Mouse (Mus musculus): ENCODE measurements around the gene Ndufa13. TPM values are rescaled to one million over a fixed set of nuclear protein-coding genes. Genes with fewer than 3 reads are reported as not detected.

Ndufa13 gene
- total and polyA plus RNA-seq, 2 experiments from 2014 or later, result 223 to 666 TPM

DNA sequence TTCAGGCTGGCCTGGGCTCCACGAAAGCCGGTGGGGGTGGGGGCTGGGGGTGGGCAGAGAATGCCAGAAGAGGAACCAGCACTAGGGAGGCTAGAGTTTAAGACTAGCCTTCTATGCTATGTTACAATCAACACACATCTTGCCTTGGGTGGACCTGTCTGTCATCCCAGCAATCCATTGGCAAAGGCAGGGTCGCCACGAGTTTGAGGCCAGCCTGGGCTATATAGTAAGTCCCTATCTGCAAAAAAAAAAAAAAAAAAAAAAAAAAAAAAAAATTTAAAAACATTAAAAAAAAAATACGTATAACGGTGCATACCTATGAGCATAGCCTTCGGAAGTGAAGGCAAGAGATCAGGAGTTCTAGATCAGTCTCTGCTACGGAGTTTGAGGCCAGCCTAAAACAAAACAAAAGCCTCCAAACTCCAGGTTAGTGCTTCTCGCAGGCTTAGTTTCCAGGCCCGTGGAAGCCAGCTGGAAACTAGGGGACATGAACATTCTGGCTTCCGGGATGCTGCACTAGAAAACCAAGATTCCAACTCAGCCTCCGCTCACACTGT lies 1.4 kb downstream of the Ndufa13 start:
- DNase-seq (ENCODE audit: low spot score) (no peak), ATAC-seq (ENCODE audit: insufficient read depth, low read depth) (no peak)
- Histone ChIP-seq H3K27me3 (ENCODE audit: control insufficient read depth, insufficient read depth, low read length) (no peaks in the 10 kb centered on the region), H3K4me3 (ENCODE audit: low read depth, low read length) (peak overlapping the region; percentile 77), H3K9me3 (replicated peaks; ENCODE audit: control insufficient read depth, low read length) (no peaks in the 10 kb centered on the region), H3K4me2 (ENCODE audit: low read depth, low read length) (peak overlapping the region; percentile 75), H3K4me1 (ENCODE audit: control insufficient read depth, insufficient read depth) (peaks cover 41% of the 10 kb centered on the region), H3K9ac (replicated peaks; ENCODE audit: low read depth, low read length) (peak overlapping the region; percentile 79), H3K27ac (ENCODE audit: low read depth) (peak overlapping the region; percentile 92), H3K36me3 (replicated peaks; ENCODE audit: control insufficient read depth, insufficient read depth, low read length) (no peaks in the 10 kb centered on the region; the same call in 1 of the 2 replicates)
- TF ChIP-seq CTCF (IDR thresholded peaks at IDR 0.05; ENCODE audit: low read depth) (no peak), EP300 (IDR thresholded peaks at IDR 0.05; ENCODE audit: low read depth) (no peak)
- 13% methylated on average over 12 of the region's 12 CpGs for WGBS

DNA sequence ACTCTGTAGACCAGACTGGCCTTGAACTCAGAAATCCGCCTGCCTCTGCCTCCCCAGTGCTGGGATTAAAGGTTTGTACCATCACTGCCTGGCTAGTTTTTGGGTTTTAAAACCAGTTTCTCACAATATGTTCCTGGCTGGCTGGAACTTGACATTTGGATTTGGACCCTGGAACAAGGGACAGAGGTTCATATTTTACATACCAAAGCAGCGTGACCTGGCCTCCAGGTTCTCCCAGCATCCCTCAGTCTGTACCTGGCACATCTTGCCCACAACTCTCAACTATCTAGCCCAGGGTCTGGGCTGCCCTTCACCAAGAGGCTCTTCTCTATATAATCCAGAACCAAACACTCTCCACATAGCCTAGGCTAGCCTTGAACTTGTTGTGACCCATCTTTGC lies 2.5 kb downstream of the Ndufa13 start:
- Histone ChIP-seq H3K9ac (replicated peaks; ENCODE audit: low read depth, low read length) (no peak overlapping the region), H3K27ac (ENCODE audit: low read depth) (no peak overlapping the region), H3K9me3 (replicated peaks; ENCODE audit: control insufficient read depth, low read length) (no peaks in the 10 kb centered on the region), H3K4me1 (ENCODE audit: control insufficient read depth, insufficient read depth) (peaks cover 45% of the 10 kb centered on the region), H3K36me3 (replicated peaks; ENCODE audit: control insufficient read depth, insufficient read depth, low read length) (no peaks in the 10 kb centered on the region; the same call in 1 of the 2 replicates), H3K4me3 (ENCODE audit: low read depth, low read length) (no peak overlapping the region), H3K27me3 (ENCODE audit: control insufficient read depth, insufficient read depth, low read length) (no peaks in the 10 kb centered on the region), H3K4me2 (ENCODE audit: low read depth, low read length) (no peak overlapping the region)
- no peak for TF ChIP-seq EP300 (IDR thresholded peaks at IDR 0.05; ENCODE audit: low read depth)
- no peak for TF ChIP-seq CTCF (IDR thresholded peaks at IDR 0.05; ENCODE audit: low read depth)
- DNase-seq (ENCODE audit: low spot score) (no peak), ATAC-seq (ENCODE audit: insufficient read depth, low read depth) (no peak)
- WGBS, result 84% methylated on average over 2 of the region's 2 CpGs

DNA sequence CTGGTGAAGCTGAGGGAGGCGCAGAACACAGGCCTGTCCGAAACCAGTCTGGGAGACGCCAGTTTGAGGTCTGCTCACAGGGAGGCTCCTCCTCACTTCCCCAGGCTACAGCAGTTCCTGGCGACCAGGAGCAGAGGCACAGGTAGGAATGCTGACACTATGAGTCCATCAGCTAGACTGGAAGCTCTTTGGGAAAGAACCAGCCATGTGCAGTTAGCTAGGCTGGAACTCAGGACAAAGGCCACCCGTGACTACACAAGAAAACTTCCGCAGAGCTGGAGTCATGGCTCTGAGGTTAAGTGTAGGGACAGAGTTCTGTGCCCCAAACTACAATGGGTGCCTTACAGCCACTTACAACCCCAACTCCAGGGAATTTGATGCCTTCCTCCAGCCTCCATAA lies 4.5 kb downstream of the Ndufa13 start:
- Histone ChIP-seq H3K9ac (replicated peaks; ENCODE audit: low read depth, low read length) (no peak overlapping the region; the same call in 1 of the 2 replicates), H3K4me1 (ENCODE audit: control insufficient read depth, insufficient read depth) (peaks cover 41% of the 10 kb centered on the region), H3K27me3 (ENCODE audit: control insufficient read depth, insufficient read depth, low read length) (no peaks in the 10 kb centered on the region), H3K27ac (ENCODE audit: low read depth) (no peak overlapping the region), H3K9me3 (replicated peaks; ENCODE audit: control insufficient read depth, low read length) (no peaks in the 10 kb centered on the region), H3K36me3 (replicated peaks; ENCODE audit: control insufficient read depth, insufficient read depth, low read length) (peaks cover 15% of the 10 kb centered on the region), H3K4me2 (ENCODE audit: low read depth, low read length) (no peak overlapping the region), H3K4me3 (ENCODE audit: low read depth, low read length) (no peak overlapping the region)
- ATAC-seq (ENCODE audit: insufficient read depth, low read depth), result no peak
- 80% methylated on average over 6 of the region's 6 CpGs for WGBS
- DNase-seq (ENCODE audit: low spot score), result no peak
- TF ChIP-seq CTCF (IDR thresholded peaks at IDR 0.05; ENCODE audit: low read depth) (no peak), EP300 (IDR thresholded peaks at IDR 0.05; ENCODE audit: low read depth) (no peak)

DNA sequence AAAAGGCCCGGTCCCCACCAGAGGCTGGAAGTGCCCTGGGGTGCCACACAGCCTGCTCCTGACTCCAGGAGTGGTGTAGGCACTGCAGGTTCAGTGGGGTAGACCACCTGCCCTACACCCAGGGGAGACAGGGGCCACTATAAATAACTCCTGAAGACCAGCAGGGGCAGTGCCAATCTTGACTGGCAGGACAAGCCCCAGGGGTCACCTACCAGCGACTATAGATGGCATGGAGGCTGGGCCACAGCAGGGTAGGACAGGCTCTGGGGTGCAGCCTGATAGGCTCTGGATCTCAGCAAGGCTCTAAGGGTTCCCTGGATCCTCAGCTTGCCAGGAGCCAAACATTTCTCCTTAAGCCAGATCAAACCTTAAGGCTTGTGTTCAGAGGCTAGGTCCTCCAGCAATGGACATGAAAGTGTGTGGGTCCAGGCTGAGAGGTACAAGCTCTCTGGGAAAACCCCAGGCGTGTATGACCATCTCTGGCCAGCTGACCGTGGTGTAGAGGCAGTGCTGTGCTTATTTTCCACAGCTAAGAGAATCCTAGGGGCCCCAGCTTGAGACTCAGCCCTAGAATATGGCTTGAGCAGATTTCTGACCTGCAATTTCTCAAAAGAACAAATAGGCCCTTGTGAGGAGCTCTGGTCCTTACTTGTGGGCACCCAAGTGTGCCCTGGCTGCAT lies 6.4 kb downstream of the Ndufa13 start:
- peaks cover 30% of the 10 kb centered on the region for H3K4me1 ChIP-seq (ENCODE audit: control insufficient read depth, insufficient read depth)
- peak; percentile 13; the same call in 1 of the 2 replicates for ATAC-seq (ENCODE audit: insufficient read depth, low read depth)
- H3K27ac ChIP-seq (ENCODE audit: low read depth), result 0 out of 2 replicates have a peak overlapping the region, but pooled peaks have one; percentile 36
- TF ChIP-seq EP300 (IDR thresholded peaks at IDR 0.05; ENCODE audit: low read depth), result no peak
- no peak for TF ChIP-seq CTCF (IDR thresholded peaks at IDR 0.05; ENCODE audit: low read depth)
- H3K9me3 ChIP-seq (replicated peaks; ENCODE audit: control insufficient read depth, low read length), result no peaks in the 10 kb centered on the region
- peaks cover 21% of the 10 kb centered on the region for H3K36me3 ChIP-seq (replicated peaks; ENCODE audit: control insufficient read depth, insufficient read depth, low read length)
- no peak overlapping the region for H3K9ac ChIP-seq (replicated peaks; ENCODE audit: low read depth, low read length)
- H3K4me2 ChIP-seq (ENCODE audit: low read depth, low read length), result no peak overlapping the region
- DNase-seq (ENCODE audit: low spot score), result no peak
- no peaks in the 10 kb centered on the region for H3K27me3 ChIP-seq (ENCODE audit: control insufficient read depth, insufficient read depth, low read length)
- WGBS, result 56% methylated on average over 4 of the region's 4 CpGs
- H3K4me3 ChIP-seq (ENCODE audit: low read depth, low read length), result no peak overlapping the region

DNA sequence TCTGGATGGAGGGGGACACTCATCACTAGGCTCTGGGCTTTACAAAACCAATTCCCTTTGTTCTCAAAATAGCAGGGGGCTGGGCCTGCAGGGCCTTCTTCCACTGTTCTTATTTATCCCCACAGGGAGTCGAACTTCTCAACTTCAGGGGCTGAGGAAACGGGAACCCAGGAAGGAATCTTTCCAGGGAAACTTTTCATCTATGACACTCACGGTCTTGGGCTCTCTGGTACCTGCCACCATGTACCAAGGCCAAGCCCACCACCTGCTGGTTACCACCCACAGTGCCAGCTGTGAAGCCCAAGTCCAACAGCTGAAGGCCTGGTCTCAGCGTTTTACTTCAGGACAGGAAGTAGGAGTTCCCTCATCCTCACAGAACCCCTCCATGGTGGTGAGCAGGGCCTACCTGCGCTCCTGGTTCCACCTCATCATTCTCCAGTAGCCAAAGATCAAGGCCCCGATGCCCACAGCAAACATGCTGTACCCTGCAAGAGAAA lies 7.5 kb downstream of the Ndufa13 start:
- no peak overlapping the region for H3K27ac ChIP-seq (ENCODE audit: low read depth)
- no peak for DNase-seq (ENCODE audit: low spot score)
- H3K27me3 ChIP-seq (ENCODE audit: control insufficient read depth, insufficient read depth, low read length), result peaks cover 4% of the 10 kb centered on the region; the same call in 1 of the 2 replicates
- WGBS, result 62% methylated on average over 6 of the region's 6 CpGs
- H3K36me3 ChIP-seq (replicated peaks; ENCODE audit: control insufficient read depth, insufficient read depth, low read length), result peaks cover 21% of the 10 kb centered on the region
- no peak overlapping the region for H3K4me3 ChIP-seq (ENCODE audit: low read depth, low read length)
- no peak for TF ChIP-seq CTCF (IDR thresholded peaks at IDR 0.05; ENCODE audit: low read depth)
- no peak for TF ChIP-seq EP300 (IDR thresholded peaks at IDR 0.05; ENCODE audit: low read depth)
- no peaks in the 10 kb centered on the region for H3K9me3 ChIP-seq (replicated peaks; ENCODE audit: control insufficient read depth, low read length)
- peaks cover 19% of the 10 kb centered on the region for H3K4me1 ChIP-seq (ENCODE audit: control insufficient read depth, insufficient read depth)
- no peak overlapping the region for H3K9ac ChIP-seq (replicated peaks; ENCODE audit: low read depth, low read length)
- no peak for ATAC-seq (ENCODE audit: insufficient read depth, low read depth)
- H3K4me2 ChIP-seq (ENCODE audit: low read depth, low read length), result no peak overlapping the region
